Mouse (Mus musculus) C2C12 (cell line): Measurements from ENCODE around the gene Pgm5.

Experiments
- CTCF ChIP-seq: IDR thresholded peaks from one replicate; pipeline ENCODE4 v1.5.1; 2011; ENCODE audit not compliant: control insufficient read depth, insufficient read depth, insufficient read length
- FOSL1 ChIP-seq: IDR thresholded peaks from one replicate; pipeline ENCODE4 v1.8.0; 2011; ENCODE audit warnings: mild to moderate bottlenecking, low read length; ENCODE audit not compliant: poor library complexity, insufficient read depth, severe bottlenecking
- MAX ChIP-seq: IDR thresholded peaks from one replicate; pipeline ENCODE4 v1.6.1; 2011; ENCODE audit warnings: mild to moderate bottlenecking, control low read depth
- MYOD1 ChIP-seq: IDR thresholded peaks from one replicate; pipeline ENCODE4 v1.6.1; 2011; ENCODE audit warnings: low read depth; ENCODE audit not compliant: control insufficient read depth, insufficient read length
- MYOG ChIP-seq: IDR thresholded peaks from one replicate; pipeline ENCODE4 v1.6.1; 2011; ENCODE audit not compliant: control insufficient read depth, insufficient read length; ENCODE audit errors: extremely low read depth
- USF1 ChIP-seq: IDR thresholded peaks from one replicate; pipeline ENCODE4 v1.6.1; 2011; ENCODE audit warnings: low read depth, mild to moderate bottlenecking, control low read depth, moderate library complexity

DNA sequence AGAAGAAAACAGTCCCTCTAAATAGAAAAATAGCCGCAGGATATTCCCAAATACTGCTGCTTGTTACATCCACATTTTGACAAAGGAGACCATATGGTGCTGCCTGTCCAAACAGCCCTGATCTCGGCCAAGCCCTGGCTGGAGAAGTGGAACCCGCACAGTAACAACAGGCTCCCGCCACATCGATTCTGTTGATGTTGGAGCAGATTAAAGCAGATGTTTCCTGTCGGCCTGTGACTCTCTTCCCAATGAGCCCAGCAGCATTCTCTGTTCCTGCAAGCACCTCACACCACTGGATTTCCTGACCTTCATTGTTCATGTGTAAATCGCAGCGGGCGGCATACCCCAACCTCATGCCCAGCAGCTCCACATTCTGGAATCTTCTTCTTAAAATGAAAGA, 64.0 kb downstream of the Pgm5 start:
- TF ChIP-seq CTCF: no peak
- no peak for TF ChIP-seq MYOG
- TF ChIP-seq USF1: no peak
- TF ChIP-seq MAX: no peak
- no peak for TF ChIP-seq MYOD1
- no peak for TF ChIP-seq FOSL1
